Mouse (Mus musculus) Patski (cell line): ENCODE results near the gene Amer2. TPM values are rescaled to one million over a fixed set of nuclear protein-coding genes. Genes with fewer than 3 reads are reported as not detected.

ENCODE experiments used
- ATAC-seq: fragments of 100-300 bp; one replicate; pipeline ENCODE4 v1.8.0; 2021
- CTCF ChIA-PET: fragments of 350-600 bp; sonication (Branson Sonifier 250); formaldehyde crosslinking; loops from one replicate; lab custom pipeline; 2022; ENCODE audit warnings: inconsistent platforms; lab: Charles Lee
- POLR2A ChIA-PET: fragments of 350-600 bp; sonication (Branson Sonifier 250); formaldehyde crosslinking; loops from one replicate; lab custom pipeline; 2022; ENCODE audit warnings: antibody characterized with exemption, inconsistent platforms; lab: Charles Lee
- DNase-seq: peaks from one replicate; pipeline ENCODE4 v3.0.0-alpha.2; 2011; ENCODE audit warnings: low read depth, low spot score
- H3K27me3 ChIP-seq: fragments of 371-371 bp; one replicate; pipeline ENCODE4 v1.5.1; 2021
- CTCF ChIP-seq: fragments of 100-300 bp; IDR thresholded peaks from one replicate; pipeline ENCODE4 v1.5.1; 2021
- in situ Hi-C: fragments of 300-500 bp; cut with MboI; formaldehyde crosslinking; loops from 3 replicates; pipeline ENCODE4 v1.11.1; 2018; ENCODE audit warnings: low pct_unique_long_range_greater_than_20kb, mixed read lengths
- polyA plus RNA-seq: library from polyadenylated mRNA; unstranded; gene quantifications from one replicate; pipeline ENCODE4 v1.2.3, GENCODE M21; 2021

Gene Amer2
- polyA plus RNA-seq, 1 experiment from 2014 or later, result 1.2 TPM

DNA sequence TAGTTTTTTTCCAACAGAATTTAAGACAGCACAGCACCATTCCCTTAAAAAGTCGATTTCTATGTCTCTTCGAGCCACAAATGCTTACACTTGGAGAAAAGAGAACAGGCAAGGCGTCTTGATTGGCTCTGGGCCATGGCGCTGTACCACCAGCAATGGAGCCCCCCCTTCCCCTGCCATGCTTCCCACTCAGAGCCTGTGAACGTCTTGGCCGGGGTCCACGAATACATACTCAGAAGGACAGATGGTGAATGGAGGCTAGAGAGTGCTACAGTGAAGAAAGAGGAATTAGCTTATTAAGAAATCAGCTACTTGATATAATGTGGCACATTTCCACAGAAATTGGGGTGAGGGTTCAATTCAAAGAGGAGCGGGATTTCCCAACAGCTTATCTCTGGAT, 41.6 kb downstream of the Amer2 start:
- CTCF ChIA-PET, result no interaction called here
- no peak for DNase-seq
- no peak for TF ChIP-seq CTCF
- H3K27me3 ChIP-seq, result no peaks in the 10 kb centered on the region
- no peak for ATAC-seq
- in situ Hi-C loops, result loop anchor here (5.0 kb wide), 1 partner anchor 47 kb away; no protein-coding TSS in a partner anchor
- POLR2A ChIA-PET, result no interaction called here

DNA sequence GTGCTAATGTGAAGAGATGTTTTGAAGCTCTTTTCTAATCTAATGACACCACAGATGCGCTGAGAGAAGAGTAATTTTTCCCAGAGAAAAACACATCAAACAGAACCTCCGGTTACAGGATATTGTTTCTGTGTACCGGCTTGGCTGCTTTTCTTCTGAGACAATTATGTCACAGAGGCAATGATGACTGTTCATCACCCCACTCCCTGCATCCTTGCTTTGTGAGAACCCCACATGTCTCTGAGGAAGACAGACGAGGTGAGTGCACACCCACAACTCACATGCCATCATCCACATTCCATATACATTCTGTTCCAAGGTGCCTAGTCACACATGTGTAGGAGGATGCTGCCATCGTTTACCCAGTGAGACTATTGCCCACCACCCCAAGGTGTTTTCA, 44.9 kb downstream of the Amer2 start:
- DNase-seq (no peak), ATAC-seq (no peak)
- in situ Hi-C loops, result loop anchor here (5.0 kb wide), 1 partner anchor 51 kb away; no protein-coding TSS in a partner anchor
- no peaks in the 10 kb centered on the region for H3K27me3 ChIP-seq
- ChIA-PET POLR2A (no interaction called here), CTCF (no interaction called here)
- no peak for TF ChIP-seq CTCF

DNA sequence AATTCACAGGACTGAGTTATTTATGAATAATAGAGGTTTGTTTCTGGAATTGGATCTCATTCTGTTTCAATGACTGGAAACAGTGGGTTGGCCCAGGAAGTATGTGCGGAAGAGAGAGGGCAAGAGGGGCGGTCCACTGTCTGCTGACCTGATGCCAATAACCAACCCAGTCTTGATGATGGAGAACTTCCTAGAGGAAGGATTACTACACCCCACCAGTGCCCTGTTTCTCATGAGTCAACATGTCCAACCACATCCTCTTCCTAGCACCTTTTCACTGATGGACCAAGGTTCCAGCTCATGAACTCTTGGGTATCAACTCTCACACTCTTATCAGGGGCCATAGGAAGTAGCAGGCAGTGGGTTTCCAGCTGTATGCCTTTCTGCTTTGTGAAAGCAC, 49.9 kb downstream of the Amer2 start:
- DNase-seq, result no peak
- H3K27me3 ChIP-seq, result peaks cover 3% of the 10 kb centered on the region
- in situ Hi-C loops, result no loop called here
- CTCF ChIA-PET, result no interaction called here
- POLR2A ChIA-PET, result no interaction called here
- TF ChIP-seq CTCF, result no peak
- ATAC-seq, result no peak

DNA sequence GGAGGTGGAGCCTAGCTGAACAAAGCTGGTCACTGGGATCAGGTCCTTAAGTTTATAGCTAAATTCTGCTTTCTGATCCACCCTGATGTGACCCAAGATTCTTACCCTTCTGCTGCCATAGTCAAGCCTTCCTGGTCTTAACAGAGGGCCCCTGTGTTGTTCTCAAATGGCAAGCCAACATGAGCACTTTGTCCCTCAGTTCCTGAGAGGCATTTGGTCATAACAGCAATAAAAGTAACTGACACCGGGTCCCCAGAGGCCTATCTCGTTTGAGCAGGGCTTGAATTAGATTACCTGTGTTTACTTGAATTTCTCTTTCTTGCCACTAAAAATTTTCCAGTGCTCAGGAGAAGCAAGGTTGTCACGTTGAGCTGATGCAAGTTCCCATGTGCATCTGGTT, 51.1 kb downstream of the Amer2 start:
- TF ChIP-seq CTCF, result no peak
- H3K27me3 ChIP-seq, result peaks cover 3% of the 10 kb centered on the region
- CTCF ChIA-PET, result no interaction called here
- in situ Hi-C loops, result no loop called here
- DNase-seq (no peak), ATAC-seq (no peak)
- POLR2A ChIA-PET, result no interaction called here

DNA sequence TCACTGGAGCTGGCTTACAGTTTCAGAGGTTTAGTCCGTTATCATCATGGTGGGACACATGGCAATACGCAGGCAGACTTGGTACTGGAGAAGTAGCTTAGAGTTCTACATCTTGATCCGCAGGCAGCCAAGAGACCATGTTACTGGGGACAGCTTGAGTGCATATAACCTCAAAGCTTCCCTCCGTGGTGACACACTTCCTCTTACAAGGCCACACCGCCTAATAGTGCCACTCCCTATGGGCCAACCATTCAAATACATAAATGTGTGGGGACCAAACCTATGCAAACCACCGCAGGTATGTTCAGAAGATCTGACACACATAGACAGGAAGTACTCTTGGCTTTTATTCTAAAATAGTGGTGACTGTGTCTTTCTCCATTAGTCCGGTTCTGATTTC, 52.5 kb downstream of the Amer2 start:
- no peak for TF ChIP-seq CTCF
- H3K27me3 ChIP-seq, result peaks cover 3% of the 10 kb centered on the region

DNA sequence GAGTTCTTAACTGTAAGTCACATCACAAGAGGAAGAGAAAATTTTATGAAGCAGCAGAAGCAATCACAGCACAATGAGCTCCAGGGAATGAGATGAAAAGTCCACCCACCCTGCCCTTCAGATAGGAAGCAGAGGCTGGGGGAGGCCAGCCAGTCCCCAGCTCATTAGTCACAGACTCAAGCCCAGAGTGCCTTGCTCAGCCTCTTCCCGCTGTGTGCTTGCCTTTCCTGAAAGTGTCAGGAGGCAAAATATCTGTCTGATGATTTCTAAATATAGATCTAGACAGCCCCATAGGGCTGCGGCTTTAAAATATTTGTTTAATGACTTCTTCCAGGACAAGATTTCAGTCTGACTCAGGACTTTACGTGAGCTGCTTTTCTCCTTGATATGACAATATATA, 54.8 kb downstream of the Amer2 start:
- ChIA-PET CTCF (interaction anchor here (0.7 kb wide), 1 partner anchor 163 kb away, joined by 4 read pairs; the partner anchor contains the start of gene Mtmr6), POLR2A (no interaction called here)
- TF ChIP-seq CTCF, result no peak
- ATAC-seq (no peak), DNase-seq (no peak)
- peaks cover 3% of the 10 kb centered on the region for H3K27me3 ChIP-seq
- in situ Hi-C loops, result no loop called here

More for the DNA sequence above, 52.5 kb downstream of the Amer2 start:
- ChIA-PET POLR2A (no interaction called here), CTCF (no interaction called here)
- in situ Hi-C loops, result no loop called here
- DNase-seq, result no peak
- no peak for ATAC-seq

DNA sequence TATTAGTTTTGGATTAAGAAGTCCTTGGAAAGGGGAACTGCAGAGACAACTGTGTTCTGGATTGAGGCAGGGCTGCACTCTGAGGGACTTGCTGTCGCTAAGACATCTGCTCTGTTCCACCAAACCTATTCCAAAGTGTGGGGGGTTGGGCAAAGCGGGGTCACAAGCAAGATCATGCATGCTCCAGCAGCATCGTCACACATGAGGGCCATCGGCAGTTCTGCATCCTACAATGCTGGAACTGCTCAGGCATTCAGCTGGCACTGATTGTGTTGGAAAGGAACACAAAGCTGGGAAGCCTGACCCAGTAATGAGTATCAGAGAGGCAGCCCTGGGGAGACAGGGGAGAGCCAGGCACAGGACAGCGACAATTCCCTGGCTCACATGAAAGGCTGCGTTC, 56.5 kb downstream of the Amer2 start:
- no peak for DNase-seq

DNA sequence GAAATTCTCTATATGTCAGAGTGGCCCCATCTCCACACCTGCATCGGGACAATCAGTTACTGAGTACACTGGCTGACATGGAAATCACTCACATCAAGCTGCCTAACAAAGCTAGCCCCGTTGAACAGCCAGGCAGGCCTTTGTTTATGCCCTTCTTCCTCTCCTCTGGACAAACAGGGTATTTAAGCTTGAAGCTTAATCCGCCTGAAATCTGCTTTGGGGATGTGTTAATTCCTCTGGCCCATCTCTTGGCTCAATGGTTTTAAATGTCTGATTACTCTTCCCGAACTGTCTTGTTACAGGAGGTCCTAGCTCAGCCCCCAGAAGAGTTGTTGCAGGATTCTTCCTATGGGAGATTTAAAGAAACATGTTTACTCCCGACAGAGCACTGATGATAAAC, 58.5 kb downstream of the Amer2 start:
- no peak for TF ChIP-seq CTCF
- no peaks in the 10 kb centered on the region for H3K27me3 ChIP-seq
- ChIA-PET CTCF (no interaction called here), POLR2A (no interaction called here)
- in situ Hi-C loops, result loop anchor here (5.0 kb wide), 1 partner anchor 164 kb away; the partner anchor contains the start of gene Mtmr6
- ATAC-seq, result no peak
- DNase-seq, result peak; percentile 67

More for the DNA sequence above, 56.5 kb downstream of the Amer2 start:
- H3K27me3 ChIP-seq, result peaks cover 3% of the 10 kb centered on the region
- ChIA-PET CTCF (no interaction called here), POLR2A (interaction anchor here (0.5 kb wide), 1 partner anchor 31 kb away, joined by 5 read pairs; no protein-coding TSS in a partner anchor)
- ATAC-seq, result no peak
- TF ChIP-seq CTCF, result no peak
- in situ Hi-C loops, result no loop called here

DNA sequence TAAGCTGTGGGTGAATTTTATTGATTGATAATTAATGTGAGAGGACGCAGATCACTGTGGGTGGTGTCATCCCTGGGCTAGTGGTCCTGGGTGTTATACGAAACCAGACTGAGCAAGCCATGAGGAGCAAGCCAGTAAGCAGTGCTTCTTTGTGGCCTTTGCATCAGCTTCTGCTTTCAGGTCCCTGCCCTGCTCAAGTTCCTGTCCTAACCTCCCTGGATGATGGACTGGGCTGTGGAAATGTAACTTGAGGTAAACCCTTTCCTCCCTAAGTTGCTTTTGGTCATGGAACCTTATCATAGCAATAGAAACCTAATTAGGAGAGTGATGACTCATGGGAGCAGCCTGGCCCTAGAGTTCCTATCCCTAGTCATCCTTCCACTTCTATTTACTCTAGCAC, 59.1 kb downstream of the Amer2 start:
- TF ChIP-seq CTCF, result no peak
- in situ Hi-C loops, result loop anchor here (5.0 kb wide), 1 partner anchor 165 kb away; the partner anchor contains the start of gene Mtmr6
- ATAC-seq, result no peak
- POLR2A ChIA-PET, result no interaction called here
- peaks cover 2% of the 10 kb centered on the region for H3K27me3 ChIP-seq
- no peak for DNase-seq
- CTCF ChIA-PET, result no interaction called here

DNA sequence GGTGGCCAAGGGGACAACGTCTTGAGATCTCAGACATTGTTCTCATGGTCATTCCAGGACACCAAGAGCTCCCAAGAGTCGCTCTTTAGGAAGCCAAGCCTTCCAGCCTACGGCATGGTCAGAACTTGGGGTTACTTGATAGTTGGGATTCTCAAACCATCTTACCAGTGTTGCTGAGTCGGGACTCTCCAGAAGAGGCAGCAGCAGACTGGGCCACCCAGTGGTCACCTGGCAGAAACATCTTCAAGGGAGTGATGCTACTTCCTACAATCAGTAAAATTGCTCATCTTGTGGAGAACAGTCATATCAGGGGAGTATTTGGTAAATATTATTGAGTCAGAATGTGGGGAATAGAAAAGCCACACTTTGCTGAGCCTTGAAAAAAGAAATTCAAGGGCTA, 62.5 kb downstream of the Amer2 start:
- ChIA-PET CTCF (no interaction called here), POLR2A (no interaction called here)
- ATAC-seq (no peak), DNase-seq (no peak)
- in situ Hi-C loops, result no loop called here
- H3K27me3 ChIP-seq, result peaks cover 20% of the 10 kb centered on the region
- TF ChIP-seq CTCF, result peak; percentile 64

DNA sequence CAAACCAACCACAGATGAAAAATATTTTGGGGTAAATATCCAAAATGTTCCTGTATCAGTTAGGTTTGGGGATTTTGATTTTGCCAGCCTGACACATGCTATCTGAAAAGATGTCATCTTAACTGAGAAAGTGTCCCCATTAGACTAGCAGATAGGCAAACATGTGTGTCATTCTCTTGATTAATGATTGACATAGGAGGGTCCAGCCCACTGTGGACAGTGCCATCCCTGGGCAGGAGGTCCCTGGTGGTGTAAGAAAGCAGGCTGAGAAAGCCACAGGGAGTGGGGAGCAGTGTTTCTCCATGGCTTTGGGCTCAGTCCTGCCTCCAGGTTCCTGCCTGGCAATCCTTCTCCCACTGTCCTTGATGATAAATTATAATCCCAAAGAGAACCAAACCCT, 63.3 kb downstream of the Amer2 start:
- peaks cover 20% of the 10 kb centered on the region for H3K27me3 ChIP-seq
- ChIA-PET CTCF (no interaction called here), POLR2A (no interaction called here)
- ATAC-seq (no peak), DNase-seq (no peak)
- in situ Hi-C loops, result no loop called here
- no peak for TF ChIP-seq CTCF

Other genes starting within 250 kb of the Amer2 start
- not detected for gene Atp8a2, start 176.1 kb upstream of the Amer2 start, polyA plus RNA-seq
- gene Nupl1, start 121.8 kb upstream of the Amer2 start, polyA plus RNA-seq, result not detected
- 44.9 TPM for gene Gm49336, start 121.8 kb upstream of the Amer2 start, polyA plus RNA-seq
- gene Mtmr6, start 108.0 kb upstream of the Amer2 start, polyA plus RNA-seq, result 58.1 TPM